Mouse (Mus musculus) hindbrain, embryonic 14.5 days (tissue): ENCODE data around the gene Zfp263. TPM values are rescaled to one million over a fixed set of nuclear protein-coding genes. Genes with fewer than 3 reads are reported as not detected.

Experiments
- polyA plus RNA-seq: library from polyadenylated mRNA; unstranded; fragments of >200 nt; fragmentation: Nextera tagmentation; extraction: Ambion mirVana; gene quantifications from 2 replicates; pipeline ENCODE4 v1.2.1, GENCODE M21; 2014

Gene Zfp263
- polyA plus RNA-seq, 1 experiment from 2014 or later = 30.8 TPM

Other genes starting within 250 kb of the Zfp263 start
- not detected in 2 replicates for gene Olfr161, start 153.1 kb upstream of the Zfp263 start, polyA plus RNA-seq
- gene Mefv, start 26.0 kb upstream of the Zfp263 start, polyA plus RNA-seq = not detected in 2 replicates
- gene Olfr15, start 86.8 kb downstream of the Zfp263 start, polyA plus RNA-seq = not detected in 2 replicates
- gene Zfp174, start 103.2 kb downstream of the Zfp263 start, polyA plus RNA-seq = 2.9 TPM in 2 replicates
- 97.0 and 104 TPM in 2 replicates for gene Naa60, start 128.3 kb downstream of the Zfp263 start, polyA plus RNA-seq
- 19.5 and 21.2 TPM in 2 replicates for gene Zfp597, start 140.5 kb downstream of the Zfp263 start, polyA plus RNA-seq
- gene Gm20695, start 140.6 kb downstream of the Zfp263 start, polyA plus RNA-seq = 2.8 and 5.2 TPM in 2 replicates
- gene 1700037C18Rik, start 164.6 kb downstream of the Zfp263 start, polyA plus RNA-seq = 11.2 and 11.4 TPM in 2 replicates
- gene Cluap1, start 164.7 kb downstream of the Zfp263 start, polyA plus RNA-seq = 37.4 and 40.8 TPM in 2 replicates
- gene Nlrc3, start 232.5 kb downstream of the Zfp263 start, polyA plus RNA-seq = 1.0 and 1.4 TPM in 2 replicates